Mouse (Mus musculus) ES-E14 (cell line): Measurements from ENCODE around the gene Pias4.
A peak's percentile ranks its signal among the peaks of the same experiment; 100 is the strongest.

Source experiments
- CHD2 ChIP-seq: IDR thresholded peaks from 2 replicates; pipeline ENCODE4 v1.6.1; 2014; ENCODE audit warnings: mild to moderate bottlenecking, low read depth, low read length, inconsistent platforms
- HCFC1 ChIP-seq: IDR thresholded peaks from 2 replicates; pipeline ENCODE4 v1.6.1; 2012; ENCODE audit warnings: low read length, inconsistent platforms, borderline replicate concordance; ENCODE audit not compliant: insufficient read depth
- MAFK ChIP-seq: IDR thresholded peaks from 2 replicates; pipeline ENCODE4 v1.6.1; 2014; ENCODE audit warnings: mild to moderate bottlenecking, low read depth, low read length, inconsistent platforms; ENCODE audit not compliant: insufficient read depth
- ZC3H11A ChIP-seq: IDR thresholded peaks from 2 replicates; pipeline ENCODE4 v1.6.1; 2012; ENCODE audit warnings: low read depth, mild to moderate bottlenecking, inconsistent platforms, low read length, borderline replicate concordance
- ZNF384 ChIP-seq: IDR thresholded peaks from 2 replicates; pipeline ENCODE4 v1.6.1; 2012; ENCODE audit warnings: low read depth, low read length, inconsistent platforms

DNA sequence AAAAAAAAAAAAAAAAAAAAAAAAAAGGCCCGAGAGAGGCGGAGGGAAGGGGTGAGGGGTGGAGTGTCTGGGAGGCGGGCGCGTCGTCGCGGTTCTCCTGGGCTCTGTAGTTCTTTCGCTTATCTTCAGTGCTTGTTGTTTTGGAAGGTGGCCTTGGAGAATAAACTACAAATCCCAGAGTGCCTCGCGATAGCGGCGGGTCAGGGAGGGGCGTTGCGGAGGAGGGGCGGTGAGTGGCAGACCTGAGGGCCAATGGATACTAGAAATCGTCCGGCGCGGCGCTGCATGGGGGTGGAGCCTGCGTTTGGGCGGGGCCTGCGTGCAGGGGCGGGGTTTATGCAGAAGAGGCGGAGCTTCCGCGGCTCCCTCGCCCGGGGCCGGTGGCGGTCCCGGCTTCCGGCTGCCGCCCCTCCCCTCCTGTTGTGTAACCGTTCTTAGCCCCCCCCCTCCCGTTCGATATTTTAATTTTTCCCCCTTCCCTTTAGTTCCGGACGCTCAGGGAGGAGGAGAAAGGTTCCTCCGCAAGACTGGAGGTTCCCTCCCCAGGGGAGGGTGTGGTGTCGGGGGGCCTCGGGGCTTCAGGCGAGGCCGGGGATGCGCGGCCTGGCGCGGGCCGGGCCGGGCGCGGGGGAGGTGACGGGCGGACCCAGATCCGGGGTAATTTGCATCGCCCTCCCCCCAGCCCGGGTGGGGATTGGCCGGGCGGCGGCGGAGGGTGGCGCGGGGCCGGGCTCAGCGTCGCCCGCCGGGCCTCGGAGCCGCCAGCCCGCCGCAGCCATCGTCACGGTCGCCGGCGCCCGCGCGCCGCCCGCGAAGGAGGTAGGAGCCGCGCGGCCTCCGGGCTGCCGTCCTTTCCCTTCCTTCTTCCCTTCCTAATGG lies 30.2 kb downstream of the Pias4 start:
- TF ChIP-seq ZC3H11A (no peak), MAFK (no peak), ZNF384 (peak; percentile 99), CHD2 (peak; percentile 80), HCFC1 (peak; percentile 97)
